12 mouse cellular contexts compared by ENCODE assay signal in genomic region chr2:31698209-31698608, GRCm38 (mm10). TPM values are rescaled to one million over a fixed set of nuclear protein-coding genes. Genes with fewer than 3 reads are reported as not detected.
DNase-seq lines count a peak whose midpoint lies in the region; ATAC-seq and TF ChIP-seq lines count a peak whose summit lies in the region.
"Had no signal": no experiment of that assay in that cellular context is flagged by ENCODE, and none has a peak within 500 bp of the region (broad histone marks: within the 10 kb centered on the region; RNA-seq: fewer than 3 reads in every experiment).

No protein-coding gene starts in this region.

- ATAC-seq in kidney, embryonic 16.5 days (ENCODE audit: low FRiP score, low TSS enrichment): no peak
- no peak for ATAC-seq in midbrain, postnatal 0 days (ENCODE audit: low FRiP score)
- no peak for ATAC-seq in midbrain, embryonic 16.5 days
- ATAC-seq in megakaryocyte progenitor cell, adult 5-6 weeks (replicated peaks; ENCODE audit: poor library complexity): peak; percentile 66

- DNase-seq in adrenal gland, postnatal 14 days: peak; percentile 34
- no peak for DNase-seq in adrenal gland, postnatal 36 days
- peak; percentile 48 for DNase-seq in kidney, postnatal 4 days
- no peak for DNase-seq in midbrain, postnatal 0 days (ENCODE audit: low spot score)
- no peak for DNase-seq in layer of hippocampus, postnatal 25 days (ENCODE audit: extremely low spot score in 1 of 2, low spot score in 1 of 2)
- DNase-seq: heart, adult 11 months; heart, postnatal 14 days had no signal

- peaks cover 24% of the 10 kb centered on the region for H3K36me3 ChIP-seq in kidney, embryonic 16.5 days (ENCODE audit: insufficient read depth, low read length)
- H3K36me3 ChIP-seq in midbrain, postnatal 0 days (ENCODE audit: insufficient read depth, low read length): 0 out of 2 replicates have a peak, but pooled peaks cover 5% of the 10 kb centered on the region
- H3K36me3 ChIP-seq in midbrain, embryonic 16.5 days (ENCODE audit: control insufficient read depth, insufficient read depth, low read length): peaks cover 5% of the 10 kb centered on the region

- TF ChIP-seq CTCF in midbrain, postnatal 0 days (IDR thresholded peaks at IDR 0.05): peak; percentile 57

- H3K27me3 ChIP-seq in kidney, embryonic 16.5 days (ENCODE audit: insufficient read depth, low read length): no peaks in the 10 kb centered on the region
- H3K27me3 ChIP-seq in midbrain, postnatal 0 days (ENCODE audit: insufficient read depth, low read length): no peaks in the 10 kb centered on the region
- no peaks in the 10 kb centered on the region for H3K27me3 ChIP-seq in midbrain, embryonic 16.5 days (ENCODE audit: control insufficient read depth, insufficient read depth, low read depth, low read length)
- H3K27me3 ChIP-seq: limb, embryonic 15.5 days had no signal

- H3K9ac ChIP-seq in kidney, embryonic 16.5 days (replicated peaks; ENCODE audit: low read length): no peak overlapping the region
- no peak overlapping the region for H3K9ac ChIP-seq in midbrain, postnatal 0 days (replicated peaks; ENCODE audit: low read length, poor library complexity, severe bottlenecking)
- H3K9ac ChIP-seq in midbrain, embryonic 16.5 days (ENCODE audit: low read depth, low read length): no peak overlapping the region
- H3K9ac ChIP-seq: limb, embryonic 15.5 days had no signal

- H3K4me2 ChIP-seq in kidney, embryonic 16.5 days (replicated peaks; ENCODE audit: low read depth, low read length): no peak overlapping the region
- H3K4me2 ChIP-seq in midbrain, postnatal 0 days (ENCODE audit: low read depth, low read length, poor library complexity, severe bottlenecking): no peak overlapping the region
- H3K4me2 ChIP-seq in midbrain, embryonic 16.5 days (ENCODE audit: low read length): no peak overlapping the region
- H3K4me2 ChIP-seq: limb, embryonic 15.5 days had no signal

- H3K4me1 ChIP-seq in kidney, embryonic 16.5 days (ENCODE audit: insufficient read depth, low read length): no peaks in the 10 kb centered on the region
- H3K4me1 ChIP-seq in midbrain, postnatal 0 days (ENCODE audit: insufficient read depth, low read length): no peaks in the 10 kb centered on the region
- peaks cover 11% of the 10 kb centered on the region for H3K4me1 ChIP-seq in midbrain, embryonic 16.5 days (ENCODE audit: control insufficient read depth, insufficient read depth, low read length)
- H3K4me1 ChIP-seq: limb, embryonic 15.5 days had no signal

- H3K9me3 ChIP-seq in kidney, embryonic 16.5 days (ENCODE audit: low read length): no peaks in the 10 kb centered on the region
- no peaks in the 10 kb centered on the region for H3K9me3 ChIP-seq in midbrain, postnatal 0 days (ENCODE audit: low read length)
- no peaks in the 10 kb centered on the region for H3K9me3 ChIP-seq in midbrain, embryonic 16.5 days (replicated peaks; ENCODE audit: control insufficient read depth, low read length, poor library complexity, severe bottlenecking)
- H3K9me3 ChIP-seq: limb, embryonic 15.5 days had no signal

- H3K27ac ChIP-seq in kidney, embryonic 16.5 days (ENCODE audit: low read length): no peak overlapping the region
- H3K27ac ChIP-seq in midbrain, postnatal 0 days (ENCODE audit: low read depth, low read length): no peak overlapping the region
- H3K27ac ChIP-seq in midbrain, embryonic 16.5 days (ENCODE audit: low read length): no peak overlapping the region
- H3K27ac ChIP-seq: limb, embryonic 15.5 days had no signal

- no peak overlapping the region for H3K4me3 ChIP-seq in kidney, embryonic 16.5 days (ENCODE audit: low read length)
- no peak overlapping the region for H3K4me3 ChIP-seq in midbrain, postnatal 0 days (ENCODE audit: low read depth, low read length)
- no peak overlapping the region for H3K4me3 ChIP-seq in midbrain, embryonic 16.5 days (ENCODE audit: low read depth, low read length)
- H3K4me3 ChIP-seq: limb, embryonic 15.5 days had no signal

RNA-seq across cellular contexts. Expression of gene Abl1, which starts 10.0 kb away (rescaled TPM):
- total RNA-seq in adrenal gland, postnatal 14 days (2021): 57.5 and 67.3 TPM in 2 replicates
- 10 to 100 TPM; 61.8 to 69.2 TPM for total RNA-seq in adrenal gland, postnatal 36 days (2021)
- polyA plus RNA-seq in kidney, embryonic 16.5 days (2015; fragmentation: Nextera tagmentation; extraction: Ambion mirVana): 43.7 and 48.0 TPM in 2 replicates
- total RNA-seq in midbrain, postnatal 0 days (2014; rRNA removed): 44.9 and 50.1 TPM in 2 replicates
- polyA plus RNA-seq in midbrain, postnatal 0 days (2015; fragmentation: Nextera tagmentation; extraction: Ambion mirVana): 13.1 and 13.8 TPM in 2 replicates
- 16.7 and 17.5 TPM in 2 replicates for polyA plus RNA-seq in midbrain, embryonic 16.5 days (2015; fragmentation: Nextera tagmentation; extraction: Ambion mirVana)
- total RNA-seq in megakaryocyte progenitor cell, adult 5-6 weeks (2015): 25.1 and 32.6 TPM in 2 replicates
- total RNA-seq in megakaryocyte progenitor cell, adult 5-6 weeks (2017): 20.0 and 24.3 TPM in 2 replicates
- 10 to 100 TPM; 45.5 to 46.0 TPM for total RNA-seq in layer of hippocampus, postnatal 25 days (2021)

RNA-seq across cellular contexts. Expression of gene Exosc2, which starts 27.7 kb away (rescaled TPM):
- 22.8 and 25.3 TPM in 2 replicates for total RNA-seq in adrenal gland, postnatal 14 days (2021)
- total RNA-seq in adrenal gland, postnatal 36 days (2021): 10 to 100 TPM; 24.7 to 29.5 TPM
- 75.1 and 79.7 TPM in 2 replicates for polyA plus RNA-seq in kidney, embryonic 16.5 days (2015; fragmentation: Nextera tagmentation; extraction: Ambion mirVana)
- total RNA-seq in midbrain, postnatal 0 days (2014; rRNA removed): 26.7 and 27.4 TPM in 2 replicates
- 32.2 and 36.8 TPM in 2 replicates for polyA plus RNA-seq in midbrain, postnatal 0 days (2015; fragmentation: Nextera tagmentation; extraction: Ambion mirVana)
- 40.0 and 42.2 TPM in 2 replicates for polyA plus RNA-seq in midbrain, embryonic 16.5 days (2015; fragmentation: Nextera tagmentation; extraction: Ambion mirVana)
- 46.7 and 48.2 TPM in 2 replicates for total RNA-seq in megakaryocyte progenitor cell, adult 5-6 weeks (2015)
- 74.1 and 74.6 TPM in 2 replicates for total RNA-seq in megakaryocyte progenitor cell, adult 5-6 weeks (2017)
- total RNA-seq in layer of hippocampus, postnatal 25 days (2021): 10 to 100 TPM; 20.3 to 20.6 TPM

RNA-seq across cellular contexts. Expression of gene Prdm12, which starts 58.4 kb away (rescaled TPM):
- not detected in 2 replicates for total RNA-seq in adrenal gland, postnatal 14 days (2021)
- not detected for total RNA-seq in adrenal gland, postnatal 36 days (2021)
- polyA plus RNA-seq in kidney, embryonic 16.5 days (2015; fragmentation: Nextera tagmentation; extraction: Ambion mirVana): not detected in 2 replicates
- 0.99 and 1.4 TPM in 2 replicates for total RNA-seq in midbrain, postnatal 0 days (2014; rRNA removed)
- 1.9 and 2.4 TPM in 2 replicates for polyA plus RNA-seq in midbrain, postnatal 0 days (2015; fragmentation: Nextera tagmentation; extraction: Ambion mirVana)
- polyA plus RNA-seq in midbrain, embryonic 16.5 days (2015; fragmentation: Nextera tagmentation; extraction: Ambion mirVana): 1.4 and 2.3 TPM in 2 replicates
- not detected in 2 replicates for total RNA-seq in megakaryocyte progenitor cell, adult 5-6 weeks (2015)
- not detected in 2 replicates for total RNA-seq in megakaryocyte progenitor cell, adult 5-6 weeks (2017)
- not detected for total RNA-seq in layer of hippocampus, postnatal 25 days (2021)
- total RNA-seq: heart, postnatal 14 days; megakaryocyte, adult 5-6 weeks had no signal
- polyA plus RNA-seq: limb, embryonic 15.5 days had no signal

Comparison
In these comparisons a context has a peak if more than half of its experiments do, and no peak if none do; other contexts are left out.
1. DNase-seq: peak in adrenal gland, postnatal 14 days (single experiment) and kidney, postnatal 4 days (2 of 2); none in adrenal gland, postnatal 36 days (0 of 2), midbrain, postnatal 0 days (single experiment) and layer of hippocampus, postnatal 25 days (0 of 2).